8 mouse cellular contexts compared by ENCODE assay signal in genomic region chr19:25000153-25000552, GRCm38 (mm10). TPM values are rescaled to one million over a fixed set of nuclear protein-coding genes. Genes with fewer than 3 reads are reported as not detected.
DNase-seq lines count a peak whose midpoint lies in the region; ATAC-seq and TF ChIP-seq lines count a peak whose summit lies in the region.

No protein-coding gene starts in this region.

- peaks cover 67% of the 10 kb centered on the region for H3K27me3 ChIP-seq in E14TG2a.4 (ENCODE audit: insufficient read depth, low read length)
- H3K27me3 ChIP-seq in hindbrain, embryonic 13.5 days, result peaks cover 80% of the 10 kb centered on the region
- H3K27me3 ChIP-seq in liver, embryonic 14.5 days (ENCODE audit: control insufficient read depth, insufficient read depth, low read length), result no peaks in the 10 kb centered on the region; the same call in 1 of the 2 replicates

- H3K9ac ChIP-seq in hindbrain, embryonic 13.5 days, result no peak overlapping the region
- H3K9ac ChIP-seq in liver, embryonic 14.5 days (replicated peaks), result peak overlapping the region; percentile 81

- peak overlapping the region; percentile 83 for H3K4me3 ChIP-seq in E14TG2a.4 (replicated peaks; ENCODE audit: low read length)
- H3K4me3 ChIP-seq in hindbrain, embryonic 13.5 days, result peak overlapping the region; percentile 72
- H3K4me3 ChIP-seq in liver, embryonic 14.5 days (ENCODE audit: insufficient read depth in 1 of 2, low read depth in 2 of 2, low read length in 2 of 2), result peak overlapping the region; percentile 79 to 80

- no peak for TF ChIP-seq CTCF in E14TG2a.4 (conservative IDR thresholded peaks at IDR 0.05; ENCODE audit: low read length)
- no peak for TF ChIP-seq CTCF in liver, embryonic 14.5 days (IDR thresholded peaks at IDR 0.05; ENCODE audit: low read depth)

- H3K4me1 ChIP-seq in E14TG2a.4 (replicated peaks; ENCODE audit: low read depth, low read length), result peaks cover 6% of the 10 kb centered on the region; the same call in 1 of the 2 replicates
- H3K4me1 ChIP-seq in hindbrain, embryonic 13.5 days (replicated peaks), result peaks cover 15% of the 10 kb centered on the region
- peaks cover 10 to 46% of the 10 kb centered on the region in 2 experiments for H3K4me1 ChIP-seq in liver, embryonic 14.5 days (replicated peaks; ENCODE audit: control insufficient read depth in 2 of 2, insufficient read depth in 2 of 2, low read length in 1 of 2)

- 42% methylated on average over 9 of the region's 9 CpGs for WGBS in hindbrain, embryonic 13.5 days
- 4% methylated on average over 9 of the region's 9 CpGs for WGBS in liver, embryonic 14.5 days (ENCODE audit: insufficient replicate concordance)

- no peaks in the 10 kb centered on the region for H3K36me3 ChIP-seq in E14TG2a.4 (ENCODE audit: insufficient read depth, low read length)
- H3K36me3 ChIP-seq in hindbrain, embryonic 13.5 days, result no peaks in the 10 kb centered on the region
- no peaks in the 10 kb centered on the region for H3K36me3 ChIP-seq in liver, embryonic 14.5 days (replicated peaks; ENCODE audit: control insufficient read depth, insufficient read depth, low read depth)

- no peak for TF ChIP-seq EP300 in liver, embryonic 14.5 days (IDR thresholded peaks at IDR 0.05; ENCODE audit: low read depth)

- no peak for ATAC-seq in hindbrain, embryonic 13.5 days (ENCODE audit: low FRiP score)
- no peak for ATAC-seq in liver, embryonic 14.5 days (ENCODE audit: insufficient read depth)

- DNase-seq in adrenal gland, adult 2 months, result peak; percentile 51
- no peak for DNase-seq in adrenal gland, postnatal 14 days
- DNase-seq in liver, embryonic 14.5 days (ENCODE audit: low read depth in 3 of 3, low spot score in 3 of 3), result no peak
- no peak for DNase-seq in urinary bladder, postnatal 25 days (ENCODE audit: low spot score)
- no peak for DNase-seq in right cerebral cortex, adult 18-20 months
- DNase-seq in right cerebral cortex, postnatal 25 days, result no peak

- no peak overlapping the region for H3K27ac ChIP-seq in hindbrain, embryonic 13.5 days
- no peak overlapping the region for H3K27ac ChIP-seq in liver, embryonic 14.5 days

- H3K9me3 ChIP-seq in E14TG2a.4 (ENCODE audit: low read length), result 0 out of 2 replicates have a peak, but pooled peaks cover 5% of the 10 kb centered on the region
- no peaks in the 10 kb centered on the region for H3K9me3 ChIP-seq in hindbrain, embryonic 13.5 days
- no peaks in the 10 kb centered on the region for H3K9me3 ChIP-seq in liver, embryonic 14.5 days (ENCODE audit: control insufficient read depth, low read length)

- peak overlapping the region; percentile 99 for H3K4me2 ChIP-seq in hindbrain, embryonic 13.5 days
- peak overlapping the region; percentile 90 for H3K4me2 ChIP-seq in liver, embryonic 14.5 days (ENCODE audit: low read depth)

RNA-seq across cellular contexts. Expression of gene Dock8, which starts 0.8 kb away (rescaled TPM):
- 10 to 100 TPM; 17.1 to 34.7 TPM for total RNA-seq in adrenal gland, adult 2 months (2021)
- 5.4 and 9.4 TPM in 2 replicates for polyA plus RNA-seq in adrenal gland, adult 2 months (2012; rRNA removed)
- total RNA-seq in adrenal gland, postnatal 14 days (2021), result 33.1 and 33.8 TPM in 2 replicates
- polyA plus RNA-seq in hindbrain, embryonic 13.5 days (2015; fragmentation: Nextera tagmentation; extraction: Ambion mirVana), result 1.4 and 2.2 TPM in 2 replicates
- polyA plus RNA-seq in liver, embryonic 14.5 days (2012; rRNA removed), result 2.8 and 3.4 TPM in 2 replicates
- 5.9 TPM in 2 replicates for polyA plus RNA-seq in liver, embryonic 14.5 days (2014; fragmentation: Nextera tagmentation; extraction: Ambion mirVana)

RNA-seq across cellular contexts. Expression of gene Cbwd1, which starts 38.7 kb away (rescaled TPM):
- total RNA-seq in adrenal gland, adult 2 months (2021), result 10 to 100 TPM in 1 of 2 experiments, 1 to 10 TPM in 1; 8.8 to 15.3 TPM
- polyA plus RNA-seq in adrenal gland, adult 2 months (2012; rRNA removed), result 0.46 and 1.2 TPM in 2 replicates
- 11.8 and 12.2 TPM in 2 replicates for total RNA-seq in adrenal gland, postnatal 14 days (2021)
- polyA plus RNA-seq in hindbrain, embryonic 13.5 days (2015; fragmentation: Nextera tagmentation; extraction: Ambion mirVana), result 17.3 and 19.3 TPM in 2 replicates
- 2.6 and 5.8 TPM in 2 replicates for polyA plus RNA-seq in liver, embryonic 14.5 days (2012; rRNA removed)
- 9.7 and 10.6 TPM in 2 replicates for polyA plus RNA-seq in liver, embryonic 14.5 days (2014; fragmentation: Nextera tagmentation; extraction: Ambion mirVana)
